Mouse (Mus musculus): ENCODE measurements around the gene Fbp1. TPM values are rescaled to one million over a fixed set of nuclear protein-coding genes. Genes with fewer than 3 reads are reported as not detected.
A peak's percentile ranks its signal among the peaks of the same experiment; 100 is the strongest.

The Fbp1 gene
- polyA plus RNA-seq, 1 experiment from 2014 or later = 2.1 TPM

- Histone ChIP-seq H3K9ac (ENCODE audit: low read length) (no peak overlapping the region), H3K4me2 (ENCODE audit: low read depth, low read length) (no peak overlapping the region), H3K4me3 (ENCODE audit: low read length) (no peak overlapping the region), H3K36me3 (ENCODE audit: control insufficient read depth, insufficient read depth, low read length) (no peaks in the 10 kb centered on the region), H3K27me3 (ENCODE audit: control insufficient read depth, insufficient read depth, low read depth, low read length) (no peaks in the 10 kb centered on the region), H3K27ac (ENCODE audit: low read length) (peak overlapping the region; percentile 7; the same call in 1 of the 2 replicates), H3K4me1 (replicated peaks; ENCODE audit: control insufficient read depth, insufficient read depth, low read length) (no peaks in the 10 kb centered on the region; the same call in 1 of the 2 replicates), H3K9me3 (ENCODE audit: control insufficient read depth, low read length) (no peaks in the 10 kb centered on the region)
- WGBS = 55% methylated on average over 1 of the region's 1 CpGs
- peak; percentile 81 for ATAC-seq (ENCODE audit: low read depth)
Observed at GRCm38 (mm10) chr13:62917416-62918110, 29.5 kb upstream of the Fbp1 start.

GRCm38 (mm10) chr13:62916675-62917074 is 28.6 kb upstream of the Fbp1 start:
- 26% methylated on average over 4 of the region's 4 CpGs for WGBS
- Histone ChIP-seq H3K9me3 (ENCODE audit: control insufficient read depth, low read length) (no peaks in the 10 kb centered on the region), H3K9ac (ENCODE audit: low read length) (no peak overlapping the region), H3K4me2 (ENCODE audit: low read depth, low read length) (no peak overlapping the region), H3K4me3 (ENCODE audit: low read length) (no peak overlapping the region), H3K4me1 (replicated peaks; ENCODE audit: control insufficient read depth, insufficient read depth, low read length) (no peaks in the 10 kb centered on the region; the same call in 1 of the 2 replicates), H3K36me3 (ENCODE audit: control insufficient read depth, insufficient read depth, low read length) (no peaks in the 10 kb centered on the region), H3K27me3 (ENCODE audit: control insufficient read depth, insufficient read depth, low read depth, low read length) (no peaks in the 10 kb centered on the region), H3K27ac (ENCODE audit: low read length) (no peak overlapping the region)
- peak; percentile 50; the same call in 1 of the 2 replicates for ATAC-seq (ENCODE audit: low read depth)

GRCm38 (mm10) chr13:62911575-62911974 is 23.5 kb upstream of the Fbp1 start:
- H3K27ac ChIP-seq (ENCODE audit: low read length) = no peak overlapping the region
- ATAC-seq (ENCODE audit: low read depth) = no peak
- 79% methylated on average over 5 of the region's 5 CpGs for WGBS

GRCm38 (mm10) chr13:62910206-62910605 is 22.1 kb upstream of the Fbp1 start:
- ATAC-seq (ENCODE audit: low read depth) = no peak
- no peak overlapping the region for H3K27ac ChIP-seq (ENCODE audit: low read length)
- H3K4me1 ChIP-seq (replicated peaks; ENCODE audit: control insufficient read depth, insufficient read depth, low read length) = peaks cover 6% of the 10 kb centered on the region; the same call in 1 of the 2 replicates
- no peak overlapping the region for H3K4me2 ChIP-seq (ENCODE audit: low read depth, low read length)
- H3K27me3 ChIP-seq (ENCODE audit: control insufficient read depth, insufficient read depth, low read depth, low read length) = no peaks in the 10 kb centered on the region
- H3K9ac ChIP-seq (ENCODE audit: low read length) = no peak overlapping the region
- H3K36me3 ChIP-seq (ENCODE audit: control insufficient read depth, insufficient read depth, low read length) = no peaks in the 10 kb centered on the region
- H3K4me3 ChIP-seq (ENCODE audit: low read length) = no peak overlapping the region
- H3K9me3 ChIP-seq (ENCODE audit: control insufficient read depth, low read length) = no peaks in the 10 kb centered on the region
- 81% methylated on average over 4 of the region's 4 CpGs for WGBS

More at GRCm38 (mm10) chr13:62911575-62911974, 23.5 kb upstream of the Fbp1 start:
- Histone ChIP-seq H3K27me3 (ENCODE audit: control insufficient read depth, insufficient read depth, low read depth, low read length) (no peaks in the 10 kb centered on the region), H3K4me2 (ENCODE audit: low read depth, low read length) (no peak overlapping the region), H3K4me1 (replicated peaks; ENCODE audit: control insufficient read depth, insufficient read depth, low read length) (peaks cover 6% of the 10 kb centered on the region; the same call in 1 of the 2 replicates), H3K4me3 (ENCODE audit: low read length) (no peak overlapping the region), H3K36me3 (ENCODE audit: control insufficient read depth, insufficient read depth, low read length) (no peaks in the 10 kb centered on the region), H3K9ac (ENCODE audit: low read length) (no peak overlapping the region), H3K9me3 (ENCODE audit: control insufficient read depth, low read length) (no peaks in the 10 kb centered on the region)

DNA sequence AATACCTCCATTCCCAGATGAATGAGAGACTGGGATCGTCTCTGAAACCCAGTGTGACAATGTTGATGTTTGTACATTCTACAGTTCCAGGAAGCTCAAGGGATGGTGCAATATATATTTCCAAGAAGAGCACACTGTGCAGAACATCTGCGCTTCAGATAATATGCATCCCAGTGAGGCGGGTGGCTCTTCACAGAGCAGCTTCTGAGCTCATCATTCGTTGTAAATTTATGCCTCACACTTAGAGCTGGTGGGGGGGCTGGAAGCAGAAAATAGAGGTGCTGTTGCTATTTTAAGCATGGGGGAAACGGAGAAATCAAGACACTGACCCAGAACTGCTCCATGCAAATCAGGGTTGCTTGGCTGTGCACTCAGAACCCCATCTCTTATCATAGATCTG is 21.7 kb upstream of the Fbp1 start:
- H3K9me3 ChIP-seq (ENCODE audit: control insufficient read depth, low read length) = no peaks in the 10 kb centered on the region
- WGBS = 54% methylated on average over 5 of the region's 5 CpGs
- no peak for ATAC-seq (ENCODE audit: low read depth)

DNA sequence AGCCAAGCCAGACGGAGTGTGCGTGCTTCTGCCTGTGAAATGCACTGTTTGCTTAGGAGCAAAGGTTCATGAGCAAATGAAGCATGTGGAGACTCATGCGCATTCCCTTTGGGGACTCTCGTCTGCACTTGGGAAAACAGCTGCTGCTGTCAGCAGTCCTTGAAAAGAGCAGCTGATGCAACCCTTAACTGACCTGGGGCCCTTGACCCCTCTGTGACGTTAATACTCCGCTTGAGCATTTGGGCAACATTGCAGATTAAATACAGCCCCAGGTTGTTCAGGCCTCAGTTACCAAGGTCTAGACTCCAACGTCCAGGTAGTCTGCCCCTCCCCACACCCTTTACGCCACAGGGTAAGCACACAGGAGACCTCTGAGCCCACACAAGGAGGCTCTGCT is 20.1 kb upstream of the Fbp1 start:
- H3K36me3 ChIP-seq (ENCODE audit: control insufficient read depth, insufficient read depth, low read length) = no peaks in the 10 kb centered on the region
- peaks cover 6% of the 10 kb centered on the region; the same call in 1 of the 2 replicates for H3K4me1 ChIP-seq (replicated peaks; ENCODE audit: control insufficient read depth, insufficient read depth, low read length)
- ATAC-seq (ENCODE audit: low read depth) = peak; percentile 73
- no peak overlapping the region for H3K4me2 ChIP-seq (ENCODE audit: low read depth, low read length)
- no peak overlapping the region for H3K4me3 ChIP-seq (ENCODE audit: low read length)
- H3K27ac ChIP-seq (ENCODE audit: low read length) = no peak overlapping the region; the same call in 1 of the 2 replicates
- H3K9me3 ChIP-seq (ENCODE audit: control insufficient read depth, low read length) = no peaks in the 10 kb centered on the region
- no peaks in the 10 kb centered on the region for H3K27me3 ChIP-seq (ENCODE audit: control insufficient read depth, insufficient read depth, low read depth, low read length)
- no peak overlapping the region for H3K9ac ChIP-seq (ENCODE audit: low read length)
- WGBS = 24% methylated on average over 8 of the region's 8 CpGs

More for the DNA sequence above, 21.7 kb upstream of the Fbp1 start:
- no peak overlapping the region for H3K9ac ChIP-seq (ENCODE audit: low read length)
- H3K27ac ChIP-seq (ENCODE audit: low read length) = no peak overlapping the region
- no peaks in the 10 kb centered on the region for H3K27me3 ChIP-seq (ENCODE audit: control insufficient read depth, insufficient read depth, low read depth, low read length)
- no peak overlapping the region for H3K4me3 ChIP-seq (ENCODE audit: low read length)
- no peak overlapping the region for H3K4me2 ChIP-seq (ENCODE audit: low read depth, low read length)
- H3K36me3 ChIP-seq (ENCODE audit: control insufficient read depth, insufficient read depth, low read length) = no peaks in the 10 kb centered on the region
- peaks cover 6% of the 10 kb centered on the region; the same call in 1 of the 2 replicates for H3K4me1 ChIP-seq (replicated peaks; ENCODE audit: control insufficient read depth, insufficient read depth, low read length)

GRCm38 (mm10) chr13:62907527-62908162 is 19.6 kb upstream of the Fbp1 start:
- H3K9me3 ChIP-seq (ENCODE audit: control insufficient read depth, low read length) = no peaks in the 10 kb centered on the region
- no peak overlapping the region for H3K27ac ChIP-seq (ENCODE audit: low read length)
- no peaks in the 10 kb centered on the region for H3K36me3 ChIP-seq (ENCODE audit: control insufficient read depth, insufficient read depth, low read length)
- H3K4me3 ChIP-seq (ENCODE audit: low read length) = no peak overlapping the region
- peaks cover 6% of the 10 kb centered on the region; the same call in 1 of the 2 replicates for H3K4me1 ChIP-seq (replicated peaks; ENCODE audit: control insufficient read depth, insufficient read depth, low read length)
- H3K4me2 ChIP-seq (ENCODE audit: low read depth, low read length) = no peak overlapping the region
- no peak overlapping the region for H3K9ac ChIP-seq (ENCODE audit: low read length)
- H3K27me3 ChIP-seq (ENCODE audit: control insufficient read depth, insufficient read depth, low read depth, low read length) = no peaks in the 10 kb centered on the region
- WGBS = 75% methylated on average over 14 of the region's 14 CpGs
- ATAC-seq (ENCODE audit: low read depth) = 0 out of 2 replicates have a peak, but pooled peaks have one; percentile 26

DNA sequence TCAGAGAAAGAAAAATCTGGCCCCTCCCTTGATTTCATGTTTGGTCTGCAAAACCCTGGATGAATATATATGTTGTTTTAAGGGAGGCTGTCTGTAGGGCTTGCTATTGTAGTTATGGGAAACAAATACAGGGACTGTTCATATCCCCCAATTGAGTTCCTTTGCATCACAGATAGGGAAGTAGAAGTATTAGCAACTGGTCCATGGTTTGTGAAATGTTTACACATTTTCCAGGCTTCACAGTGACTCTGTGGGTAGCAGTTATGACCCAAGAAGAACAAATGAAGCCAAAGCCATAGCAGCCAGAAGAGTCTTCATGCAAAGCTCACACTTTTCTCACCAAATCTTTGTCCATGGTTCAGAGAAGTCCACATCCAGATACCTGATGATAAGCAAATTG is 13.1 kb upstream of the Fbp1 start:
- no peaks in the 10 kb centered on the region for H3K4me1 ChIP-seq (replicated peaks; ENCODE audit: control insufficient read depth, insufficient read depth, low read length)
- no peak overlapping the region for H3K4me3 ChIP-seq (ENCODE audit: low read length)
- no peak overlapping the region for H3K9ac ChIP-seq (ENCODE audit: low read length)
- no peak overlapping the region for H3K27ac ChIP-seq (ENCODE audit: low read length)
- no peaks in the 10 kb centered on the region for H3K36me3 ChIP-seq (ENCODE audit: control insufficient read depth, insufficient read depth, low read length)
- H3K27me3 ChIP-seq (ENCODE audit: control insufficient read depth, insufficient read depth, low read depth, low read length) = no peaks in the 10 kb centered on the region
- H3K9me3 ChIP-seq (ENCODE audit: control insufficient read depth, low read length) = no peaks in the 10 kb centered on the region
- no peak for ATAC-seq (ENCODE audit: low read depth)
- no peak overlapping the region for H3K4me2 ChIP-seq (ENCODE audit: low read depth, low read length)

GRCm38 (mm10) chr13:62897927-62898646 is 10.0 kb upstream of the Fbp1 start:
- Histone ChIP-seq H3K36me3 (ENCODE audit: control insufficient read depth, insufficient read depth, low read length) (no peaks in the 10 kb centered on the region), H3K9me3 (ENCODE audit: control insufficient read depth, low read length) (no peaks in the 10 kb centered on the region), H3K27ac (ENCODE audit: low read length) (no peak overlapping the region), H3K4me2 (ENCODE audit: low read depth, low read length) (no peak overlapping the region), H3K27me3 (ENCODE audit: control insufficient read depth, insufficient read depth, low read depth, low read length) (no peaks in the 10 kb centered on the region), H3K4me1 (replicated peaks; ENCODE audit: control insufficient read depth, insufficient read depth, low read length) (no peaks in the 10 kb centered on the region), H3K4me3 (ENCODE audit: low read length) (no peak overlapping the region), H3K9ac (ENCODE audit: low read length) (no peak overlapping the region)
- 85% methylated on average over 4 of the region's 4 CpGs for WGBS
- no peak for ATAC-seq (ENCODE audit: low read depth)
